Mouse (Mus musculus) heart, postnatal 0 days (tissue): Measurements from ENCODE around the gene Tex10.

ENCODE experiments used
- CTCF ChIP-seq: IDR thresholded peaks from 2 replicates; pipeline ENCODE4 v1.5.1; 2016; ENCODE audit warnings: antibody characterized with exemption, control low read depth, low read depth
- EP300 ChIP-seq: IDR thresholded peaks from 2 replicates; pipeline ENCODE4 v1.6.1; 2016; ENCODE audit warnings: antibody characterized with exemption, low read depth

DNA sequence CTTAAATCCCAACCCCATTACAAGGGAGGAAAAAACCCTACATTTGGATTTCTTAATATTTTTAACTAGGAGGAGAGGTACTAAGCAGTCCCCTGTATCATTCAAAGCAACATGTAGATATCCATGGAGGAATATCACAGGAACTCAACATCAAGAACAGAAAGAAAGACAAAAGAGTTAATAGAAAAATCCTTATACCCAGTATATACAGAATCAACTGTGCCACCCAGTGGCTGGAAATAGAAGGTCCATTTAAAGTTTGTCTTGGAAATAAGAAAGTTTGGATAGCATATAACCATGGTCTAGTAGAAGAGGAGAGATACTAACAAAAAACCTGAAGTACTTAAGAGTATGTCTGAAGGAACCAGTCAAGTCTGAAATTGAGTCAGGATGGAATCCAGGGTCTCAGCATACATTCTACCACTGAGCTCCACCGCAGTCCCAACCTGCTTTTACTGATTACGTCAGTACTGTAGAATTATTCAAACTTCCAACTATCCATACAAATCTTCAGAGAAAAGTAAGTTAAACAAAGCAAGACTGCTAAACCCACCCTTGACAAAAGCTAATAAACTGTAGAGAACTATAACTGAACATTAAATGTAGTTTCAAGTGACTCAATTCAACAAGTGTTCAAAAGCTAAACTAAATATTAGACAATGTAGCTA, 19.0 kb downstream of the Tex10 start:
- no peak for TF ChIP-seq EP300
- TF ChIP-seq CTCF, result peak; percentile 33
